ENCODE assay signal across 20 mouse cellular contexts in the genomic region with DNA sequence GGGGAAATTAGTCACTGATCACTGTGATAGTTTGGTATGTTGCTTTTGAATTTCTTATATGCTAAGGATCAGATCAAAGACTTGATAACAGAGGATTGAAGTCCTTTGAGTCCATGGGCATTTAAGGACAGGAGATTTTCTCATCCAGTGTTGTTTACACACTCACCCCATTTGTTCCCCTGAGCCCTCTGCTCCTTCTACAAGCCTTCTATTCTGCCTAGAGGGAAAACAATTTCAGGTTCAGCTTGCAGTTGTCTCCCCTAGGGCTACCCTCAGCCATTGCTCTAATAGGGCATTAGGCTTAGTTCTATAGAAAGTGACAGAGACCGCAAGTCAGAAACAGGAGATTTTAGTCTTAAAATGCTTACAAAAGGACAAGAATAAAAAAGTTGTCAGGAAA. TPM values are rescaled to one million over a fixed set of nuclear protein-coding genes. Genes with fewer than 3 reads are reported as not detected.
DNase-seq lines count a peak whose midpoint lies in the region; ATAC-seq and TF ChIP-seq lines count a peak whose summit lies in the region.
"Had no signal": no experiment of that assay in that cellular context is flagged by ENCODE, and none has a peak within 500 bp of the region (broad histone marks: within the 10 kb centered on the region; RNA-seq: fewer than 3 reads in every experiment).

No protein-coding gene starts in this region.

- TF ChIP-seq POLR2A in kidney, adult 2 months (IDR thresholded peaks at IDR 0.05; ENCODE audit: low read depth, low read length), result no peak
- TF ChIP-seq POLR2A in small intestine, adult 2 months (IDR thresholded peaks at IDR 0.05; ENCODE audit: low read depth, low read length), result no peak

- WGBS in kidney, adult 2 months, result 100% methylated on average over 1 of the region's 1 CpGs
- WGBS in liver, embryonic 16.5 days (ENCODE audit: insufficient replicate concordance), result 74% methylated on average over 1 of the region's 1 CpGs
- WGBS in small intestine, adult 2 months, result 90% methylated on average over 1 of the region's 1 CpGs

- ATAC-seq in liver, embryonic 16.5 days (ENCODE audit: low read depth), result no peak
- ATAC-seq: forebrain, embryonic 13.5 days; forebrain, embryonic 15.5 days had no signal

- no peak for DNase-seq in kidney, adult 2 months
- DNase-seq in kidney, adult 8-10 months, result no peak
- no peak for DNase-seq in liver
- no peak for DNase-seq in embryo, embryonic 10.5 days (ENCODE audit: low spot score)
- DNase-seq: adrenal gland, adult 2 months; adrenal gland, postnatal 10 days; adrenal gland, postnatal 25 days; cerebellum, adult 11 months; cerebellum, adult 18-20 months; cerebellum, adult 8-10 months; cerebellum, adult 9-11 months; cerebellum, postnatal 14 days; cerebellum, postnatal 36 days had no signal

- no peak overlapping the region for H3K9ac ChIP-seq in liver, embryonic 16.5 days (ENCODE audit: low read depth, low read length)
- H3K9ac ChIP-seq: embryonic facial prominence, embryonic 12.5 days; forebrain, embryonic 13.5 days; forebrain, embryonic 15.5 days had no signal

- H3K27ac ChIP-seq in kidney, adult 2 months (ENCODE audit: insufficient read depth, low read depth, low read length), result peak overlapping the region; percentile 90
- H3K27ac ChIP-seq in liver, embryonic 16.5 days (ENCODE audit: low read length), result peak overlapping the region; percentile 34; the same call in 1 of the 2 replicates
- peak overlapping the region; percentile 45; the same call in 1 of the 2 replicates for H3K27ac ChIP-seq in small intestine, adult 2 months (ENCODE audit: insufficient read depth, low read depth, low read length)
- H3K27ac ChIP-seq: embryonic facial prominence, embryonic 10.5 days; embryonic facial prominence, embryonic 12.5 days; forebrain, embryonic 13.5 days; forebrain, embryonic 15.5 days had no signal

- no peak overlapping the region for H3K4me2 ChIP-seq in liver, embryonic 16.5 days (ENCODE audit: low read depth, low read length)
- H3K4me2 ChIP-seq: embryonic facial prominence, embryonic 12.5 days; forebrain, embryonic 13.5 days; forebrain, embryonic 15.5 days had no signal

- H3K4me1 ChIP-seq in kidney, adult 2 months (ENCODE audit: control insufficient read depth, insufficient read depth, low read length), result peaks cover 6% of the 10 kb centered on the region; the same call in 1 of the 2 replicates
- H3K4me1 ChIP-seq in liver, embryonic 16.5 days (ENCODE audit: control insufficient read depth, low read depth, low read length), result no peaks in the 10 kb centered on the region
- H3K4me1 ChIP-seq in small intestine, adult 2 months (ENCODE audit: control insufficient read depth, insufficient read depth, insufficient read length, low read length), result peaks cover 4% of the 10 kb centered on the region; the same call in 1 of the 2 replicates
- H3K4me1 ChIP-seq: embryonic facial prominence, embryonic 10.5 days; embryonic facial prominence, embryonic 12.5 days; forebrain, embryonic 13.5 days; forebrain, embryonic 15.5 days had no signal

- H3K9me3 ChIP-seq in liver, embryonic 16.5 days (replicated peaks; ENCODE audit: control insufficient read depth, low read length), result no peaks in the 10 kb centered on the region
- H3K9me3 ChIP-seq: embryonic facial prominence, embryonic 10.5 days; embryonic facial prominence, embryonic 12.5 days; forebrain, embryonic 13.5 days; forebrain, embryonic 15.5 days had no signal

- no peak overlapping the region for H3K4me3 ChIP-seq in kidney, adult 2 months (ENCODE audit: insufficient read depth, low read depth, low read length)
- H3K4me3 ChIP-seq in liver, embryonic 16.5 days (ENCODE audit: low read depth, low read length), result no peak overlapping the region
- H3K4me3 ChIP-seq in small intestine, adult 2 months (ENCODE audit: low read depth, low read length), result no peak overlapping the region
- H3K4me3 ChIP-seq: embryonic facial prominence, embryonic 10.5 days; embryonic facial prominence, embryonic 12.5 days; forebrain, embryonic 13.5 days; forebrain, embryonic 15.5 days had no signal

- no peak for TF ChIP-seq CTCF in kidney, adult 2 months (conservative IDR thresholded peaks at IDR 0.05; ENCODE audit: insufficient read depth, insufficient read length, low read depth, low read length)
- TF ChIP-seq CTCF in small intestine, adult 2 months (IDR thresholded peaks at IDR 0.05; ENCODE audit: extremely low read depth, insufficient read length, insufficient replicate concordance, low read depth, low read length), result no peak

- no peaks in the 10 kb centered on the region for H3K27me3 ChIP-seq in kidney, adult 2 months (replicated peaks; ENCODE audit: control insufficient read depth, insufficient read depth, low read length)
- no peaks in the 10 kb centered on the region for H3K27me3 ChIP-seq in liver, embryonic 16.5 days (ENCODE audit: control insufficient read depth, insufficient read depth, low read depth, low read length)
- no peaks in the 10 kb centered on the region for H3K27me3 ChIP-seq in small intestine, adult 2 months (ENCODE audit: control insufficient read depth, insufficient read depth, low read length)
- H3K27me3 ChIP-seq: embryonic facial prominence, embryonic 12.5 days; forebrain, embryonic 13.5 days; forebrain, embryonic 15.5 days had no signal

- no peaks in the 10 kb centered on the region for H3K36me3 ChIP-seq in kidney, adult 2 months (ENCODE audit: control insufficient read depth, insufficient read depth, low read length)
- no peaks in the 10 kb centered on the region for H3K36me3 ChIP-seq in liver, embryonic 16.5 days (ENCODE audit: control insufficient read depth, insufficient read depth)
- H3K36me3 ChIP-seq in small intestine, adult 2 months (ENCODE audit: control insufficient read depth, insufficient read depth, low read length), result no peaks in the 10 kb centered on the region
- H3K36me3 ChIP-seq: embryonic facial prominence, embryonic 10.5 days; embryonic facial prominence, embryonic 12.5 days; forebrain, embryonic 15.5 days had no signal

RNA-seq across cellular contexts. Expression of gene Akr1c14, which starts 0.6 kb away (rescaled TPM):
- 11.4 and 14.1 TPM in 2 replicates for polyA plus RNA-seq in kidney, adult 2 months (2012; rRNA removed)
- polyA plus RNA-seq in liver, embryonic 16.5 days (2015; fragmentation: Nextera tagmentation; extraction: Ambion mirVana), result 12.4 and 16.4 TPM in 2 replicates
- polyA plus RNA-seq in small intestine, adult 2 months (2012; rRNA removed), result 0.44 and 1.1 TPM in 2 replicates
- polyA plus RNA-seq: forebrain, embryonic 11.5 days had no signal

Comparison
In these comparisons a context has a peak if more than half of its experiments do, and no peak if none do; other contexts are left out.
1. H3K27ac ChIP-seq: peak in every context shown above with its lines; median percentile 90 in kidney, adult 2 months; 45 in small intestine, adult 2 months; 34 in liver, embryonic 16.5 days.